Mouse (Mus musculus) thymus, adult 2 months (tissue): ENCODE measurements around the gene Tmem239. TPM values are rescaled to one million over a fixed set of nuclear protein-coding genes. Genes with fewer than 3 reads are reported as not detected.

ENCODE experiments used
- DNase-seq: peaks from one replicate; pipeline ENCODE4 v3.0.0; 2021
- H3K27ac ChIP-seq: fragments of 200-500 bp; 2 replicates; pipeline ENCODE4 v1.5.1; 2012; ENCODE audit warnings: low read length, control low read depth; ENCODE audit not compliant: control insufficient read depth, insufficient read depth
- H3K27me3 ChIP-seq: fragments of 200-500 bp; 2 replicates; pipeline ENCODE4 v1.6.1; 2012; ENCODE audit warnings: mild to moderate bottlenecking, low read length, moderate library complexity, mixed read lengths; ENCODE audit not compliant: control insufficient read depth, insufficient read depth
- H3K36me3 ChIP-seq: fragments of 200-500 bp; 2 replicates; pipeline ENCODE4 v1.6.1; 2012; ENCODE audit warnings: mild to moderate bottlenecking, low read length, moderate library complexity; ENCODE audit not compliant: control insufficient read depth, insufficient read depth
- H3K4me1 ChIP-seq: fragments of 200-500 bp; replicated peaks from 2 replicates; pipeline ENCODE4 v1.6.1; 2012; ENCODE audit warnings: low read length; ENCODE audit not compliant: control insufficient read depth, insufficient read depth
- H3K4me3 ChIP-seq: fragments of 200-500 bp; 2 replicates; pipeline ENCODE4 v1.5.1; 2012; ENCODE audit warnings: mild to moderate bottlenecking, low read length, control low read depth, moderate library complexity; ENCODE audit not compliant: control insufficient read depth, insufficient read depth
- CTCF ChIP-seq: fragments of 200-500 bp; IDR thresholded peaks from 2 replicates; pipeline ENCODE4 v1.5.1; 2012; ENCODE audit warnings: mild to moderate bottlenecking, control low read depth, low read length, moderate library complexity, borderline replicate concordance; ENCODE audit not compliant: control insufficient read depth, poor library complexity, insufficient read depth; ENCODE audit errors: extremely low read depth
- POLR2A ChIP-seq: fragments of 200-500 bp; IDR thresholded peaks from 2 replicates; pipeline ENCODE4 v1.6.1; 2012; ENCODE audit warnings: mild to moderate bottlenecking, low read length, control low read depth, moderate library complexity; ENCODE audit not compliant: control insufficient read depth, poor library complexity, insufficient read depth; ENCODE audit errors: extremely low read depth
- WGBS: fragments of 180-500 bp; shearing (Covaris S2); methylation state at CpG from one replicate; pipeline ENCODE4 v1.1.7; 2018; 5-methylcytosine and 5-hydroxymethylcytosine counted together
- polyA plus RNA-seq: library from polyadenylated mRNA; depleted of rRNA; stranded (reverse); fragments of >200 nt; gene quantifications from 2 replicates; pipeline ENCODE4 v1.2.3, GENCODE M21; 2012

Gene Tmem239
- polyA plus RNA-seq, 1 experiment, result not detected

GRCm38 (mm10) chr2:130392836-130393235, 13.4 kb upstream of the Tmem239 start:
- DNase-seq, result no peak
- Histone ChIP-seq H3K27ac (no peak overlapping the region), H3K36me3 (no peaks in the 10 kb centered on the region), H3K27me3 (no peaks in the 10 kb centered on the region; the same call in 1 of the 2 replicates), H3K4me3 (no peak overlapping the region), H3K4me1 (peaks cover 24% of the 10 kb centered on the region)
- TF ChIP-seq CTCF (no peak), POLR2A (no peak)
- 79% methylated on average over 3 of the region's 3 CpGs for WGBS

GRCm38 (mm10) chr2:130395696-130396095, 10.6 kb upstream of the Tmem239 start:
- H3K4me1 ChIP-seq, result peaks cover 25% of the 10 kb centered on the region
- no peak for DNase-seq
- no peak overlapping the region for H3K4me3 ChIP-seq
- no peaks in the 10 kb centered on the region for H3K36me3 ChIP-seq
- TF ChIP-seq POLR2A (no peak), CTCF (no peak)
- 96% methylated on average over 11 of the region's 11 CpGs for WGBS
- H3K27ac ChIP-seq, result no peak overlapping the region
- H3K27me3 ChIP-seq, result no peaks in the 10 kb centered on the region; the same call in 1 of the 2 replicates

- H3K27ac ChIP-seq, result no peak within 1 kb of the TSS
- 5% methylated on average over 50 of the region's 53 CpGs for WGBS
These were observed 8.9 kb upstream of the Tmem239 start, which contains the start of gene Cpxm1 for GRCm38 (mm10) chr2:130397186-130397985. Gene Cpxm1, minus strand, starts transcription at chr2:130397574.

GRCm38 (mm10) chr2:130398091-130398490, 8.2 kb upstream of the Tmem239 start:
- Histone ChIP-seq H3K27ac (no peak overlapping the region), H3K4me1 (peaks cover 16% of the 10 kb centered on the region), H3K27me3 (no peaks in the 10 kb centered on the region; the same call in 1 of the 2 replicates), H3K36me3 (no peaks in the 10 kb centered on the region), H3K4me3 (no peak overlapping the region)
- WGBS, result 21% methylated on average over 14 of the region's 14 CpGs
- DNase-seq, result no peak
- TF ChIP-seq POLR2A (no peak), CTCF (no peak)

More at GRCm38 (mm10) chr2:130397186-130397985, 8.9 kb upstream of the Tmem239 start, which contains the start of gene Cpxm1:
- Histone ChIP-seq H3K4me3 (peak within 1 kb of the TSS; percentile 27), H3K4me1 (peaks cover 16% of the 10 kb centered on the region), H3K36me3 (no peaks in the 10 kb centered on the region), H3K27me3 (no peaks in the 10 kb centered on the region; the same call in 1 of the 2 replicates)
- TF ChIP-seq CTCF (no peak), POLR2A (0 out of 2 replicates have a peak, but pooled peaks have one; percentile 15)
- DNase-seq, result peak; percentile 22

- TF ChIP-seq POLR2A, result no peak
- TF ChIP-seq CTCF, result no peak
- H3K36me3 ChIP-seq, result no peaks in the 10 kb centered on the region
- no peak overlapping the region for H3K4me3 ChIP-seq
- H3K27me3 ChIP-seq, result no peaks in the 10 kb centered on the region; the same call in 1 of the 2 replicates
- H3K4me1 ChIP-seq, result peaks cover 16% of the 10 kb centered on the region
- WGBS, result 100% methylated on average over 1 of the region's 1 CpGs
- DNase-seq, result no peak
- H3K27ac ChIP-seq, result no peak overlapping the region
These were observed 6.2 kb upstream of the Tmem239 start for GRCm38 (mm10) chr2:130400046-130400445.

GRCm38 (mm10) chr2:130401891-130402290, 4.4 kb upstream of the Tmem239 start:
- WGBS, result 95% methylated on average over 4 of the region's 4 CpGs
- Histone ChIP-seq H3K27ac (no peak overlapping the region), H3K27me3 (no peaks in the 10 kb centered on the region; the same call in 1 of the 2 replicates), H3K4me3 (no peak overlapping the region), H3K4me1 (peaks cover 16% of the 10 kb centered on the region), H3K36me3 (no peaks in the 10 kb centered on the region)
- TF ChIP-seq POLR2A (no peak), CTCF (no peak)
- no peak for DNase-seq

GRCm38 (mm10) chr2:130404939-130405338, 1.3 kb upstream of the Tmem239 start, which contains the start of the genes Gm28372 and 1700020A23Rik:
Gene Gm28372, plus strand, starts transcription at chr2:130405239.
Gene 1700020A23Rik, plus strand, starts transcription at chr2:130405259.
- Histone ChIP-seq H3K27me3 (no peaks in the 10 kb centered on the region; the same call in 1 of the 2 replicates), H3K36me3 (no peaks in the 10 kb centered on the region)

More at GRCm38 (mm10) chr2:130404939-130405338, 1.3 kb upstream of the Tmem239 start, which contains the start of the genes Gm28372 and 1700020A23Rik:
- DNase-seq, result no peak
- 0 out of 2 replicates have a peak, but pooled peaks cover 2% of the 10 kb centered on the region for H3K4me1 ChIP-seq
- H3K27ac ChIP-seq, result no peak within 1 kb of the TSS
- 90% methylated on average over 1 of the region's 1 CpGs for WGBS
- TF ChIP-seq POLR2A, result no peak
- no peak for TF ChIP-seq CTCF
- H3K4me3 ChIP-seq, result no peak within 1 kb of the TSS
